Mouse (Mus musculus) T-helper 17 cell (primary cell): ENCODE data around the gene Pde10a.

ENCODE experiments used
- in situ Hi-C, 2 experiments: fragments of 300-600 bp; cut with MboI, MseI; formaldehyde crosslinking; loops; 1 replicate in 1 of 2; 2 replicates in 1 of 2; pipeline ENCODE4 v1.15.1; 2025; ENCODE audit warnings: high pct_unique_total_duplicates in 2 of 2

Gene Pde10a

DNA sequence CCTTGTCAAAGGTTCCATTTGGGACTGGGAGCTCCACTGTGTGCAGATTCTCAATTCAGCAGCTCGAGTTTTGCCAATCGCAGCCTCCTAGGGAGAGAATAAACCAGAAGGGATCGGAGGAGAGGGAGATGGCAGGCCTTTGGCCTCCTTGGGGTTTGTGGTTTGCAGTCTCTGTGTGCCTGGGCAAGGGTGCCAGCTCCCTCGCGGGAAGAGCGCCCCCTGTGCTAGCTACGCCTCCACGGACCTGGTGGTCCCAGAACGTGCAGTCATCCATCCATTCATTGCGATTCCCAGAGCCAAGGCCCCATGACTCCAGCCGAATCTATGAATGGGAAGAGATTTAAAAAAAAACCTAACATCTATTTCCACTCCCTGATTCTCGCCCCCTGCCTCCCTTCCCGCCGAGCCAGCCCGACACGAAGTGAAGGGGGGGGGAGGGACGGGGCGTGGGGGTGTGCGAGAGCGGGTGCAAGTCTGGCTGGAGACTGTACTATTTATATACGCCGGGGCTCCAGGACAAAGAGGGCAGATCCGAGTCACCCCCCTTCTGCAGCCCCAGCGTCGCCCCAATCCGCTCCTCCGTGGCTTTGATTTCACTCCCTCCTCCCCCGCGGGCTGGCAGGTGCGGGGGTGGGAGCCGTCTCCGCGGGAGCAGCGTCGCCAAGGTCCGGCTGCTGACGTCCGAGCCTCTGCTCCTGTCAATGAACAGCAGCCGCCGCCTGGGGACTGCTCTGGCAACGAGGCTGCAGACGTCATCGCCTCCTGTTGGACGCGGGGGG, 596 bp upstream of the Pde10a start:
- in situ Hi-C loops = loop anchor here in 1 of 2 experiments (5.0 kb wide), 1 partner anchor 42 kb away; no protein-coding TSS in a partner anchor

- in situ Hi-C loops = no loop called here
Measured at GRCm38 (mm10) chr17:8525971-8526740, 984 bp downstream of the Pde10a start.

GRCm38 (mm10) chr17:8526815-8527261, 1.7 kb downstream of the Pde10a start:
- in situ Hi-C loops = no loop called here

GRCm38 (mm10) chr17:8528641-8529040, 3.5 kb downstream of the Pde10a start:
- in situ Hi-C loops = no loop called here

GRCm38 (mm10) chr17:8532609-8533008, 7.4 kb downstream of the Pde10a start:
- in situ Hi-C loops = no loop called here

- in situ Hi-C loops = no loop called here
Measured at GRCm38 (mm10) chr17:8533828-8534227, 8.7 kb downstream of the Pde10a start.

DNA sequence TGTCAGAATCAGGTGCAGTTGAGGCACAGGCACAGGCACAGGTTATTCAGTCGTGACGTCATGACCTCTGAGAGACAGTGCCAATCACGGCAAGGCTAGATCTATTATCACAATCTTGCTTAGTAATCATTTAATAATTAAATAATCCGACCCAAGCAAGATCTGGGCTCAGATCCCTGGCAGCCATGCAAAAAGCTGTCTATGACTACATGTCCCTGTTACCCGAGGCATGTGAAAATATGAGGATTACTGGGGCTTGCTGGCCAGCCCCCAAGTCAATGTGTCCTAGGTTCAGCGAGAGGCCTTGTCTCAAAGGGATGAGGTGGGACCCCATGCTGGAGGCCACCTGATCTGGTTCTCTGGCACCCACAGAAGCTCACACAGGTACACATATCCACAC, 11.3 kb downstream of the Pde10a start:
- in situ Hi-C loops = loop anchor here in 1 of 2 experiments (5.0 kb wide), 1 partner anchor 56 kb away; no protein-coding TSS in a partner anchor

- in situ Hi-C loops = loop anchor here in 1 of 2 experiments (5.0 kb wide), 1 partner anchor 54 kb away; no protein-coding TSS in a partner anchor
Measured at GRCm38 (mm10) chr17:8538102-8538501, 12.9 kb downstream of the Pde10a start.

- in situ Hi-C loops = no loop called here
Measured at GRCm38 (mm10) chr17:8541974-8542538, 16.9 kb downstream of the Pde10a start.

GRCm38 (mm10) chr17:8546366-8546765, 21.2 kb downstream of the Pde10a start:
- in situ Hi-C loops = loop anchor here in 1 of 2 experiments (5.0 kb wide), 1 partner anchor 46 kb away; no protein-coding TSS in a partner anchor

DNA sequence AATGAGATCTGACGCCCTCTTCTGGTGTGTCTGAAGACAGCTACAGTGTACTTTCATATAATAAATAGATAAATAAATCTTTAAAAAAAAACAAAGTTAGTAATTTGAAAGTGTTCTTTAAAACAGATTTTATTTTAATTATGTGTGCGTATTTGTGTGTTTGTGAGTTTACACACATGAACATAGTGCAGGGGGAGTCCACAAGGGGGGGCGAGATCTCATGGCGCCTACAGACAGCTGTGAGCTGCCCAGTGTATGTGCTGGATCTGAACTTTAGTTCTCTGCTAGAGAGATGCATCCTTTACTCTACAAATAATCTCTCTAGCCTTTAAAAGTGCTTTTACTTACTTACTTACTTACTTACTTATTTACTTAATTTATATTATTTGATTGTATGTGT, 23.6 kb downstream of the Pde10a start:
- in situ Hi-C loops = loop anchor here in 1 of 2 experiments (5.0 kb wide), 1 partner anchor 44 kb away; no protein-coding TSS in a partner anchor

- in situ Hi-C loops = no loop called here
Measured at GRCm38 (mm10) chr17:8551641-8552040, 26.5 kb downstream of the Pde10a start.

DNA sequence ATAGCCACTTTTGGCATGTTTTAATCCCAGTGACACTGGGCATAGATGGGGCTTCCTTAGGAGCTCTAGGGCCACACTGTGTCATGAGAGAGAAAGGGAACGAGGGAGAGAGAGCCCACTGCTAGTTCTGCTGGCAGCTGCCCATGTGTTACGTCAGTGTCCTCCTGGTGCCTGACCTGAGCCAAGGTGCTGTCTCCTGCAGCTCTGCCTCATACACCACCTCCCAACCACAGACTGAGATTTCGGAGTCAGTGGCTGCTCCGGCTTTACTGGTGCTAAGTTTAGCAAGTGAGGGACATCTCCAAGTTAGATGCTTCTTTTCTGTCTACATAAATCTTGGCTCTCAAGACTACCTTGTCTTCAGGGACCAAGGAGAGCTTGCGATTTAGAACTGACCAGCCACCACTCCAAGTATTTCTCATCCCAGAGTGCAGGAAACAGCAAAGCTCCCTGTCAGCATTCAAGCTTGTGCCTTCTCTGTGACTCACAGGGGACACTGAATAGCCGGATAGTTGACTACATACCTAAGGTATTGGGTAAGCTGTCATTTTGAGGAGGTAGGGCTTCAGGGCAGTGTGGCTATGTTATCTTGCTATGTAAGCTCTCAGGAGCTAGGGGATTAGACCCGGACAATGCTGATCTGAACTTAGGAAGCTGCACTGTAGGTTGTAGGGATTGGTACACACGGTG, 27.3 kb downstream of the Pde10a start:
- in situ Hi-C loops = no loop called here

DNA sequence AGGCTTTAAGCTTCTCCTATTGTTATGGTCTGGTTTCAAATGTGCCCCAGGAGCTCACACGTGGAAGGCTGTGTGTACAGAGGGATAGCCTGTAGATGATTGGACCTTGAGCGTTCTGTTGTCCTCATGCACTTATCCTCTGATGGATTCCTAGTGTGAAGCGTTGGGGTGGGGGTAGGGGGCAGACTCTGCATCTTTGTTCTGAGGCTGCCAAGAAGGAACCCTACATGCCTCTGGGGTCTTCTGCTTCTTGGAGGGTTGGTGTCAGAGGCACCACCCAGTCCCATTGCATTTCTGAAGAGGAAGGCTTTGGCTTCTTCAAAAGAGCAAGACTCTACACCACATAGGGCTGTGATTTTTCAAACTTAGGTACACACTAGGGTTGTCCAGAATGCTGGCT, 28.4 kb downstream of the Pde10a start:
- in situ Hi-C loops = no loop called here

- in situ Hi-C loops = no loop called here
Measured at GRCm38 (mm10) chr17:8554219-8554618, 29.0 kb downstream of the Pde10a start.

DNA sequence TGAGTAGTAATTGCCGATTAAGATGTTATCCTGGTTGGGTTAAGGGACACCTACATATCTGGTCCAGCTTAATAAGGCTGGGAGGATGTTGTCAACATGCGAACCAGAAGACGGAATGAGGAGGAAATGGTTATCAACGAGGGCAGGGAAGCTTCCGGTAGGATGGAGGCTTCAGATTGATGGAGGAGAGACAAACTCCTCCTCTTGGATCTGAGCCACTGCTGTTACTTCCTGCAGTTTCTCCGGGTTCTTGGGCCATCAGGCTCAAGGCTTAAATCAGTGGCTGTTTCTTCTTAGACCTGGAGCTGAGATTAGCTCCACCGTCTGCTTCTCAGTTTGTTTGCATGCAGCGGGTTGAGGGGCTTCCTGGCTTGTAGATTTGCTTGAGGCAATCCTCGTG, 30.6 kb downstream of the Pde10a start:
- in situ Hi-C loops = no loop called here

DNA sequence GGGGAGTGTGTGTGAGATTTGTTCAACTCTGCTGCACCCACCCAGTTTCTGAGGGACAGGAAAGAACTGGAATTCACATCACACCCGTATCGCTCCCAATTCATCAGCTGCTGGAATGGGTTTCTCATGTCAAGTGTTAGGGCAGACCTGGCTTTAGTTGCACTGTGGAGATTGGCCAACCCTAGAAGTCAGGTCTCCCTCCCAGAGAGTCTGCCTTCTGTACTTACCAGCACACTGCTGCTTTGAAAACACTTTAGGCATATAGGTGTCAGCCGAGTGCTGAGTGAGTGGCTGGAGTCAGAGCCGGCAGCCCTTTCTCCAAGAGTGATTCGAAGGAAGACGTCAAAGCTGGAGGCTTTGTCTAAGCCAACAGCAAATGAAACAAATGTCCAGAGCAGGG, 31.1 kb downstream of the Pde10a start:
- in situ Hi-C loops = no loop called here

DNA sequence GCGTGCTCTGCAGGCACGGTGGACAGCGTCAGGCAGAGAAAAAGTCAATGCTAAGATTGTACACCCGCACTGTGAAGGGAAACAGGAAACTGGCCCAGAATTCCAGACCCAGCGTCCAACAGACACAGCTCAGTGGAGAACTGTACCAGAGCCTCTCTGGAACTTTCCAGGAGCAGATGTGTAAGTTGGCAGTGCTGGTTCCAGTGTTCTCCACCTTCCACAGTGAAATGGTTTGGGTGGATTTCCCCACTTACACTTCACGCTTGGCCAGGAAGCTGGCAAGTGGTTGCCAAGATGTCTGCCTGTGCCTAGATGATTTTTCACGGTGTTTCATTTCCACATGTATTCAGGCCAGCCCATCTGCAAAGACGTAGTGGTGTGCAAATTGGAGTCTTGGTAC, 32.8 kb downstream of the Pde10a start:
- in situ Hi-C loops = no loop called here

- in situ Hi-C loops = no loop called here
Measured at GRCm38 (mm10) chr17:8562101-8562885, 37.1 kb downstream of the Pde10a start.

GRCm38 (mm10) chr17:8562886-8563280, 37.7 kb downstream of the Pde10a start:
- in situ Hi-C loops = no loop called here

- in situ Hi-C loops = no loop called here
Measured at GRCm38 (mm10) chr17:8566850-8567249, 41.7 kb downstream of the Pde10a start, which contains the start of gene Gm17087. Gene Gm17087, minus strand, starts transcription at chr17:8566950.
